Mouse (Mus musculus) T-helper 17 cell (primary cell): ENCODE measurements at regions not wholly inside any gene's neighbourhood (a gene's known extent, or its start where the extent isn't known, plus 50 kb on each side); places are given as distances from the start of the nearest gene placed in this dataset.

Source experiments
- in situ Hi-C, 2 experiments: fragments of 300-600 bp; cut with MboI, MseI; formaldehyde crosslinking; loops; 1 replicate in 1 of 2; 2 replicates in 1 of 2; pipeline ENCODE4 v1.15.1; 2025; ENCODE audit warnings: high pct_unique_total_duplicates in 2 of 2

DNA sequence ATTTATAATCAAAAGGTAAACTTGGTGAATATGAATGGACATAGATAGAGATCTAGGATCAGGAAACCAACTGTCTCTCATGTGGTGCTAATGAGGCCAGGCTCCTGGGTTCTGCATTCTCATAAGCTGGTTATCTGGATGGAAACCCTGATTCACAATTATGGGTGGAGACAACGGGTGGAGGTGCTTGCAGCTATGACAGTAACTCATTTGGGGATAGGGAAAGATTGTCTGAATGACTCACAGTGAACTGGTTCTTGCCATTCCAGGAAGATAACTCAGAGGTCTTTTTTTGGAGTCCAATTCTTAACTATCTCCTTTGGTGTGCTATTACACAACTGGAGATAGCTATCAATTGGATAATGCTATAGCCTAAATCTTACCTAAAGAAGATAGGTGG is 95.7 kb upstream of the Ubash3b start:
- in situ Hi-C loops, result no loop called here

DNA sequence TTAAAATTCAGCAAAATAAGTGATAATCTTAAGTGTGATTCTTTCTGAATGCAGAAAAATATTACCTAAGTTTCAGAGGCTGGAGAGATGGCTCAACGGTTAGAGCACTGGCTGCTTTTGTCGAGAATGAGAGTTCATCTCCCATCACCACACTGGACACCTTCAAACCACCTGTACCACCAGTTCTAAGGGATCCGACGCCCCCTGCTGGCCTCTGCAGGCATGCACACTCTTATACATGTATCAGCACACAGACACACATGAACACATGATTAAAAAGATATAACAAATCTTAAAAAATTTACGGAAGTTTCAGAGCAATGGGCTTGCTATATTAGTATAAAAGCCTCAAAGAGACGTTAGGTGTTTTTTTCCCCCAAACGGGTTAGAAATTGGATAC is 80.9 kb upstream of the Ubash3b start:
- in situ Hi-C loops, result loop anchor here in 1 of 2 experiments (10.0 kb wide), 1 partner anchor 1022 kb away; the partner anchor contains the start of gene Sc5d

DNA sequence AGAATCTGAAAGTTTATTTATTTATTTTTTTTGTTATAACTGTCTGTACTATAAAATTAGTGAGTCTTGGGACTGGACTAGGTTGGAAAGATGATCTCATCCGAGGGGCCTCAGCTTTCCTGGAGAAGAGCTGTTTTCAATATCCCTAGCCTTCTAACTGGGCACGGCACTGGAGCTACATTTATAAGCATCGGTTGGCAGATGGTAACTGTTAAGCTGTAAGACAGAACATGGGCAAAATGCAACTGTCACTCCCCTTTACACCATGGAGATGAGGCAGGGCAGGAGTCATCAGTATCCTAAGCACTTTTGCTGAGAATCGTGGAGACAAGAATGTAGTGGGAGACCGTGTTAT is 77.6 kb upstream of the Ubash3b start:
- in situ Hi-C loops, result no loop called here

DNA sequence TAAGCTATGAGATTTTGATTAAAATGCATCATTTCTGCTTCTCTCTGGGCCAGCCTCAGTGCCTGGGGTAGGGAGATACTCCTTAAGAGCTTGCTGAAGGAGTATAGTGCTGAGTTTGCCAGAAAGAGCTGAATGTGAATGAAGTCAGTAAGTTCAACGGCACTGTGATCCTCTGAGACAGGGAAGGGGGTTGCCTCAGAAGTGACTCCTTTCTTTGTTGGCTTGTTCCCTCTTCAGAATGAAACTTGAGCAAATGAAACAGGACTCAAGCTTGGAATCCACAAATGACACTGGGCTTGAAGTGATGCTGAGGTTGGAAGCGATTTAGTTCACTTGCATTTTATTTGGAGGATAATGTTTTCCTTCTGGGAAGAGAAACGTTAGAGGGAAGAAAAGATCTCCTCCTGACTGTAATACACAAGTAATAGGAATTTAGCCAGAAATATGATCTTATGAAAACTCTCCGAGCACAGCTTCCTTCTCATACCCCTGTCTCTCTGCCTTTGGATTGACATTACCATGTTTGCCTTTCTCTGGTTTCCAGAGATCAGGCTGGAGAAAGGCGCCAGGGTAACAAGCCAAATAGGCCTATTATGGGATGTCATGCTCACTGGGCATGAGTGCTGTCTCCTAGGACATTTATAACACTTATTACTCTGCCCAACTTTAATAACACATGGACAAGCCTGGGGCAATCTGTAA is 77.0 kb upstream of the Ubash3b start:
- in situ Hi-C loops, result no loop called here

DNA sequence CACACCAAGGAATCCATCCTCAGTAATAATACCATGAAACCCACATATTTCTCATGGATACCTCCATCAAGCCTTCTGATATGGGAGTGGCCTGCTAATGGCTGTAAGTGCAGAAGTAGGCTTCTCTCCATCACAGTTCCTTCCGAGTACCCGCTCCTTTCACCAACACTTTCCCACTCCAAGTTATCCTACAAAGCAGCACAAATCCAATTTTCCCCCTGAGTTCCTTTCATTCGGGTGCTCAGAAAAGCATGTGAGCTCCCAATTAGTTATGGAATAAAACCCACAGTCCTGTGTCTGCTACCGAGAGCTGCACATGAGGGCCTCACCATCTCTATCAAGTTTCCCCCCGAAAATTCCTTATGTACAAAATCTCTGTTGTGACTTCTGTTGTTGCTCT is 75.8 kb upstream of the Ubash3b start:
- in situ Hi-C loops, result no loop called here

DNA sequence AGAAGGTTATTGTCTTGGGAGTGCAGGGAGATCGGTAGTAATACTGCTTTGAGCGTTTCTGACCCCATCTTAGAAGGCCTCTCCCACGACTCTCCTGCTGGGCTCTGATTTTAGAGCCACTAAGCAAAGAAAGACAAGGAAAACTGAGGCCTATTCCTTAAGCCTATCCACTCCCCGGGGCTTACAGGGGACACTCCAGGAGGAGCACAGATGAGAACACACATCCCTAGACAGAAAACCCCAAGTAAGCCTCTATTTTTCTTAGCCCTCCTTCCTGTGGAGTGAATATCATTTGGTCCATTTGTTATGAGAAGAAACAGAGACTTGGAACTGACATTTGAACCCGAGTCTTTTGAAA is 67.7 kb upstream of the Ubash3b start:
- in situ Hi-C loops, result loop anchor here (5.0 kb wide), 4 partner anchors 98 to 873 kb away; no protein-coding TSS in a partner anchor

DNA sequence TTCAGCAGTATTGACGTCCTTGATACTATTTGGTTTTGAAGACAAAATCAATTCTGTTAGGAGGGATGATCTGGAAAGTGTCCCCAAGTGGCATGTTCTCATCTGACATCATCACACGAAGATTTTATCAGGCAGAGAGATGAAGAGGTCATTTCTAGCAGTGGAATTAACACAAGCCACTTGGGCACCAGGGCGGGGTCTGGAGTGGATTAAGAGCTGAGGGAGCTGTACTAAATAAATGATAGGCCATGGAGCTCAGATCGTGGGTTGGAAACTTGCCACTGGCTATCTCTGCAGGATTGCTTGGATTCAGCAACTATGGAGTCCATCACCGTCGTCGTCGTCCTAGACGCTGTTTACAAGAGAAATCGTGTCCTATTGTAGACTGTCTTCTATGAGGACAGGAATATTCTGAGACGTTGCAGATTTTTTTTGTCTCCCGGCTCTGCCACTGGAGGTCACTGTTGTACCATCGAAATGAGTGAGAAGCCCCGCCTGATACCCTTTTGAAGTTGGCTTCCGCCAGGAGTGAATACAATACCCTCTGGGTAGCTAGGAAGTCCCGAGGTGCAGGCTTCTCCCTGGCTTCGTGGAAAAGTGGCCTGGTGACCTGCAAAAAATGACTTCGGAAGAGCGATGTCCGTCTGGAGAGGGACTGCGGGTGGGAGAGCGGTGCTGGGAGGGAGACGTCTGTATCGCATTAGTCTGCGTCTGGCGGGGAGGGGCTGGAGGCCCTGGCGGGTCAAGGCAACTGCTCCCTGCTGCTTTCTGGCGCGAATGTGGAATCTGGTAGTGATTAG is 67.1 kb upstream of the Ubash3b start:
- in situ Hi-C loops, result loop anchor here (5.0 kb wide), 4 partner anchors 99 to 874 kb away; no protein-coding TSS in a partner anchor

DNA sequence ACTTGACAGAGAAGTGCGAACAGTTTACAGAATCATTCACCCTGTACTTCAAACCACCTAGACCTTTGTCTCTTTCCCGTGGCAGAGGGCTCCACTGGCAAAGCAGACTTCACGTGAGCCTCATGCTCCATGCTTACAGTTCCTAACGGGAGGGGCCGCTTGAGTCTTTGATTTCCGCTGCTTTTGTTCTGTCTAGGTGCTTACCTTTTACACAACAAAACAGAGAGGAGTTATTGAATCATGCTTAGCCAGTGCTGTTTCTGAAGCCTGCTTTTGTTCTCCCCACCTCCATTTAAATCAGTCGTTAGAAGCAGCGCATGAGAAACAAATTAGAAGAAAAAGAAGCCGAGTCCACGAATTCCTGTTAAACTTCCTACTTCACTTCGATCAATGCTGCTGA is 61.9 kb upstream of the Ubash3b start:
- in situ Hi-C loops, result no loop called here

DNA sequence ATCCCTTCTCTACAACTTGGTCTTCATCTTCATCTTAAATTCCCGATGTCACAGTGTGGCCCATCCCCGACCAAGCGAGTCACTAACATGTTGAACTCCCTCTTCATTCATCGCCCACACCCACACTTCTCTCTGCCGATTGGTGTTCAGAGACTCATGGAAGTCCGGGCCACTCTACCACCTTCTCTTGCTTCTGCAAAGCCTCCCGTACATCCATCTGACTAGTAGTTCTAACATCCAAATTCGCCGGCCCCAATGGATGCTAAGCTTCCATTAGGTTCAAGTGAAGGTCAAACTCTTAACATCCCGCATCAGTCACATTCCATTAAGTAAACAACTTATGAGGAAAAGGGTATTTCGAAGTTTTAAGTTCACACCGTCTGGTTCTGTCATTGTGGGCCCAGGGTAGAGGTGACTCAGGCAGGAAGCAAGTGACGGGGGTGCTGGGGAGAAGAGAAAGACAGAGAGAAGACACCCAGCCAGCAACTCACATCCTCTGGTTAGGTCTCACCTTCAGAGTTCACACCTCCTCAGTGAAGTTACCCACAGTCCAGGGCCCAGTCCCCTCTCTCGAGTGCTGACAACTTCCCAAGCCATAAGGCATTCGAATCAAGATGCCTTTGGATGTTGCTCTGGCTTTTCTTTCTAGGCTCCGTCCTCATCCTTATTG is 61.0 kb upstream of the Ubash3b start:
- in situ Hi-C loops, result no loop called here

DNA sequence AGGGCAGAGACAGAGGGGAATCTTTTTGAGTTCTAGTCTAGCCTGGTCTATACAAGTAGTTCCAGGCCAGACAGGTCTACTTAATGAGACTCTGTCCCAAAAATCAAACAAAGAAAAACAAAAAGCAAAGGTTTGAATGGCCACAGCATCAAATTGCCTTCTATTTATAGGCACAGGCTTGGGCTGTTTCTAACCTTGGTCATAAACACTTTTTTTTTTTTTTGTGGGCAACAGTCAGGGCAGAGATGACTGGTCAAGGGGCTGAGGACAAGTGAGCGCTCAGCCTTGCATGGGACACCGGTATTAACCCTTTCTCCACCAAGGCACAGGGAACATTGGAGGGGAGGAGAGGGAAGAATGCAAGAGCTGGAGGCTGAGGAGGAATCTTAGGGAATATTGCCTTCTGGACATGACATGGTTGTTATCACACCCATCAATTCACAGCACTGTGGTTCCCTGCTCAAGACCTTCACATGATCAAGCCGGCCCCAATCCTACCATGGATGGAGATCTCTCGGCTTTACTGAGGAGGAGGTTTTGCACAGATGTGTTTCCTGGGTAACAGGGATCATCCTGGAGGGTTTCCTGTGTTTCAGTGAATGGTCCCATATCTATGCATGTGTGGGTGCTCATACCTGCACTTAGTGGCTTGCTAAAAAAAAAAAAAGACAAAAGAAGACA is 59.8 kb upstream of the Ubash3b start:
- in situ Hi-C loops, result no loop called here

DNA sequence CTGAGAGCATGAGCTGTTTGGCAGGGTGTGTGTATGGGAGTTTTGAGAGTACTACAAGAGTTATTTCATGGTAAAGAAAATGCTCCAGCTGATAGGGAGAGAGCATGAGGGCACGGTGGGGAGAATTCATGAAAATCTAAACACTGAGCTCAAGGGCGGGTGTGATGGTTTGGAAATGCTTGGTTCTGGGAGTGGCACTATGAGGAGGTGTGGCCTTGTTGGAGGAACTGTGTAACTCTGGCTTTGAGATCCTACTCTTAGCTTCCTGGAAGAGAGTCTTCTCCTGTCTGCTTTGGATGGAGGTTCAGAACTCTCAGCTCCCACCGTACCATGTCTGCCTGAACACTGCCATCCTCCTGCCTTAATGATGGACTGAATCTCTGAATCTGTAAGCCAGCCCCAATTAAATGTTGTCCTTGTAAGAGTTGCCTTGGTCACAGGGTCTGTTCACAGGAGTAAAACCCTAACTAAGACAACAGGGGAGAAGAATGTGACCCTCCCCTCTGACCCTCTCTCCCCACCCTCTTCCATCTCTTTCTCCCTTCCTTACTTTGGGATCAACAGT is 58.7 kb upstream of the Ubash3b start:
- in situ Hi-C loops, result no loop called here

DNA sequence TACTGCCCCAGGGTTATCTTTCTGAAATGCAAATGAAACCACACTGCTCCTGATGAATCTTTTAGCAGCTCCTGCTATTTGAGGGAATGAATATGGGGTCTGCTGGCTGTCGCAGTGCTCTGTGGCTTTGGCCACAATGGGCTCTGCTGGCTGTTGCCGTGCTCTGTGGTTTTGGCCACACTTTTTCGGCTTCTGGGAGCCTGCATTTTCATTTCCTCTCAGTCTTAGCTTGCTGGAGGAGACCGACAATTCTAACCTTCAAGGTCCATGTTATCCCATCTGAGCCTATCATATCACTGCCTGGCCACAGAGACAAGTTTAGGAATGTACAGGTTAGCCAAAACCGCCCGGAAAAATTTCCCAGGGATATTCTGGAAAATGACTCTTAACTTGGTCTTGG is 57.2 kb upstream of the Ubash3b start:
- in situ Hi-C loops, result no loop called here

DNA sequence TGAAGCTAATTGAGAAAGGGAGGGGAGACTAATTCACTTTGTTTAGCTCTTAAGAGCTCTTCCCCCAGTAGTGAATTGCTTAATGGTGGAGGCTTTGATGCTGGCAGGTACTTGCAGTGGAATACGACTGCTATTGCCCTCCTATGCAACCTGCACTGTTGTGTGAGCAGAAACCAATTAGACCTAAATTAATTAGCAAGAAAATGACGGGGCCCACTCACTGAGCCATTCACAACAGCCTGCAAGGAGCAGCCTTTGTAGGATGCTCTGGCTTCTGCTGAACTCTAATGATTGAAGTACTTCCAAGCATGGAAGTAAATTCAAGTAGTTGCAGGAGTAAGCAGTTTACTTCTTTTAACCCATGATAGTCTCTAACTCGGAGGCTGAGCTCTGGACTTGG is 54.8 kb upstream of the Ubash3b start:
- in situ Hi-C loops, result no loop called here

DNA sequence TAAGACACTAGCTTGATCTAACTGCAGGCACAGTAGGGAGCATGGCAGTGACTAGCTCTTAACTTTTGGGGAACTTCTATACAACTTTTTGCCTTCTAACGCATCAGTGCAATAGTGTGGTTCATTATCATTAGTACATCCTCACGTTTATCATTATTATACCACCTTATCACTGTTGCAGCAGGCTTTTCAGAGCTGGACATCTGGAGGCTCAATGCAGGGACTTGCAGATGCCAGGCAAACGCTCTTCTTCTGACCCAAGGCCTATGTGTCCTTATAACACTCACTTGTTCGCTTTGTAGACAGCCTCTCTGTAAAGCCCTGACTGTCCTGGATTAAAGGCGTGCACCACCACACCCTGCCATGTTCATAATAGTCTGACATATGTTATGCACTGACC is 53.5 kb upstream of the Ubash3b start:
- in situ Hi-C loops, result no loop called here

DNA sequence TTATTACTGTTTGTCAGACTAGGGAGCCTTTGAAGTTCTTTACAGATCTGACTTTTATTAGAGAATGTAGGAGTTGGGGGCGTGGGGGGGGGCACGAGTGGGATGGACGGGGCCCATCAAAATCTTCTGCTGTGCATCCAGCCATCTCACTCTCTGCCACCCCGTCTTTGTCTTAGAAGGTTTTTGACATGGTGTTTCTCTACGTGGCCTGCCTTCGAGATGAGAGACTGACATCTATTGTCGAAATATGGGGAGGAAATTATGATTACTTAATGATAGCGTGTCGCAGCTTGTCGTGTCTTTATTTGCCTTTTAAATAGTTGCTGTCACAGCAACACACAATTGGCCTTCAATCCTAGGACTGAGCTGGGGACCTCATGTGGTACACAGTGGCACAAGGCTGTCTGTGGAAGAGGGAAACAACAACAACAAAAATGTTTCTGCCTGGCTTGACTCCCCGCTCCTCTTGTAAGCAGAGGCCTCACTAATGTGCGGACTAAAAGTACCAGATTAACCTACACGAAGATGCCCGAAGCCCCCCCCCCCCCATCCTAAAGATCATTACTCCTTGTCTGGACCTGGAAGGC is 51.5 kb upstream of the Ubash3b start:
- in situ Hi-C loops, result no loop called here

DNA sequence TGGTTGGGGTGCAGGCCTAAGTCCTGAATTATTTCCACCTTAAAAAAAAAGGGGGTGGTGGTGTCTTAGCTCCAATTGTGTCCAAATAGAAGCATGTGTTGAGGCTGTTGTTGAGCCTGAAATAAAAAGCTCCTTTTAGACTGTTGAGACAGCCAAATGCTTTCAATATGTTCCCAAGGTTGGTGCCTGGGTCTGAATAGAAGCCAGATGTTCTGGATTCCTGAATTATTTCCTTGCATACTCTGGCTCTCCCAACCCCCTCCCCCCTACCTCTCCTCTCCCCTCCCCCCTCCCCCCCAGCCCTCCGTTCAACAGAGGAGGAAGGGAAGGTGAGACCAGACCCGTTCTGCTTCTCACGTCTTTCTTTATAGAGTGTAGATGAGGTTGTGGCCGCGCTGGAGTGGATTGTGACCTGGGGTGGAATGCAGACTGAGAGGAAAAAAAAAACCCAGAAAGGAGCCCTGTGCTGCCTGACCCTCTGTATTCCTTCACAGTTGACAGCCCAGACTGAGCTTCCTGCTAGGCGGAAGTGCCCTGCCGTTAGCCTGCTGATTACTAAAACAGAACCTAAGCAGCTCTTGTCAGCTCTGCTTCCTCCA is 50.9 kb upstream of the Ubash3b start:
- in situ Hi-C loops, result no loop called here

DNA sequence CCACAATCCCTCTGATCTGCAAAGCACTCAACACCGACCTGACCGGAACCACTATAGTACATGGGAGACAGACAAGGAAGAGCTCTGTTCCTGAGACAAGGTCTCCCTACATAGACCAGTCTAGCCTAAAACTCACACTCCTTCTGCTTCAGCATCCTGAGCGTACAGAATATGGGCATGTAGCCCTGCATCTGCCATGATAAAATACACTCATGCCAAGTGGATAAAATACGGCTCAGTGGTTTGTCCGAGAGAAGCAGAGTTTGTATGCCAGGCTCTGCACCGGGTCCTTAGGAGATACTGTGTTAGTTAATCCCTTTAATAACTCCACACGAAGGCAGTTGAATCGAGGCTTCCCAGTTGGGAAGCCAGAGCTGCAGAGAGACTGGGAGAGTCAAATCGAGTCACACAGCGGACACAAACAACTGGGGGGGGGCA is 50.4 kb upstream of the Ubash3b start:
- in situ Hi-C loops, result no loop called here
